Mouse (Mus musculus): ENCODE results near the gene Irs2. TPM values are rescaled to one million over a fixed set of nuclear protein-coding genes. Genes with fewer than 3 reads are reported as not detected.

Gene Irs2
- polyA plus RNA-seq, 1 experiment: not detected

- Histone ChIP-seq H3K4me1 (ENCODE audit: control insufficient read depth, insufficient read depth, low read length) (peaks cover 11% of the 10 kb centered on the region), H3K27ac (ENCODE audit: insufficient read depth, low read depth, low read length) (no peak overlapping the region), H3K4me3 (ENCODE audit: insufficient read depth, low read depth, low read length) (no peak overlapping the region)
- no peak for TF ChIP-seq CTCF (IDR thresholded peaks at IDR 0.05; ENCODE audit: insufficient read depth, low read depth, low read length)
- 60% methylated on average over 5 of the region's 5 CpGs for WGBS
These were observed 55.6 kb downstream of the Irs2 start for GRCm38 (mm10) chr8:10952706-10953105.

- Histone ChIP-seq H3K4me1 (ENCODE audit: control insufficient read depth, insufficient read depth, low read length) (peaks cover 11% of the 10 kb centered on the region), H3K4me3 (ENCODE audit: insufficient read depth, low read depth, low read length) (no peak overlapping the region), H3K27ac (ENCODE audit: insufficient read depth, low read depth, low read length) (no peak overlapping the region)
- 98% methylated on average over 2 of the region's 2 CpGs for WGBS
- no peak for TF ChIP-seq POLR2A (IDR thresholded peaks at IDR 0.05; ENCODE audit: insufficient read depth, low read depth, low read length)
- TF ChIP-seq CTCF (IDR thresholded peaks at IDR 0.05; ENCODE audit: insufficient read depth, low read depth, low read length): no peak
These were observed 56.0 kb downstream of the Irs2 start for GRCm38 (mm10) chr8:10952235-10952634.

DNA sequence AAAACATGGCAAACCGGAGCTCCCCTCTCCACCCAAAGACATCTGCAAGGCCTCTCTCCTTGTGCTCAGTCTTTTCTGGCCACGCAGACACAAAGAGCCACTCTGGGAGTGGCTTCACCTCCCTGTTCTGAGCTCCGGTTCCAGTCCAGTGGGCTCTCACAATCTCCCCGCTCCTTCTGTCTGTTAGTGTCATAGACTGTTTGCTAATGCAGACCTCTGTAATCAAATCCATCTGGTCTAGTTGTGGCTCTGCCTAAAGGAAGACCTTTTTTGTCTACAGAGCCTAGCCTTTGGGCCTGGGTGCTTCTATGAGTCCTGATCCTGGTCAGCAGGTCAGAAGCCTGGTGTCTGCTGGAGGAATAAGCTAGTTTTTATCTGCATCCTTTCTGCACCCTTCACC lies 56.7 kb downstream of the Irs2 start:
- 93% methylated on average over 4 of the region's 4 CpGs for WGBS
- no peak for TF ChIP-seq CTCF (IDR thresholded peaks at IDR 0.05; ENCODE audit: insufficient read depth, low read depth, low read length)
- H3K4me1 ChIP-seq (ENCODE audit: control insufficient read depth, insufficient read depth, low read length): peaks cover 16% of the 10 kb centered on the region
- no peak overlapping the region for H3K4me3 ChIP-seq (ENCODE audit: insufficient read depth, low read depth, low read length)
- no peak overlapping the region for H3K27ac ChIP-seq (ENCODE audit: insufficient read depth, low read depth, low read length)

DNA sequence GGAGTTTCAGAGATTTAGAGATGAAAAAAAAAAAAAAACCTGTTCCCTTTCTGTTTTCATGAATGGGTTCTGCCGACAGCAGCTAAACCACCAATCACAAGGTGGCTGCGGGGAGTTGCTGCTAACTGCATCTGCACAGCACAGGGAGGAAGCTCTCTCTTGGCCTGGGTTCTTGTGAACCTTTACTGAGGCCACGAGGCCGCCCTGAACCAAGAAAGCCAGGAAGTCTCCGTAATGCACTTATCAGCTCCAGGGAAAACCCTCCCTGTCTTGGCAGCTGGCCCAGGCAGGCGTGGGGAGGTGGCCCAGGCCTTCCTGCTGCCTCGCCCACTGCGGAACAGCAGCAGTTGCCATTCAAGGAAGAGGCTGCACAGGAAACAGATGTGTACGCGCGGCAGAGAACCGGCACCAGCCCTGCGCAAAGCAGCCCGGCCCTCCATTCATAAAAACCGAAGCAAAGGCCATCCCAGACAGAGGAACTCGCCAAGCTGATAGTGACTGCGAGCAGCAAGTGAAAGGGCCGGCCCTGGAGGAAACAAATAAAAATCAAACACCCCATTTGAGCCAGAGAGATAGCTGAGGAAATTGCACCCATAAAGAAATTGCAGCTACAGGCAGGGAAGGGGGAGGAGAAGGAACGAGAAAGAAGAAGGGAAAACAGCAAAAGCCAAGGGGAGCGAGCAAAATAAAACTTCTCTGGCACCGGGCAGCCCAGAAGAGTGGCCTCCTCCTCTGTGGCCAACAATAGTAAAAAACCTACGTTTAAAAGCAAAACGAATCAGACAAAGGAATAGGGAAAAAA lies 62.1 kb downstream of the Irs2 start:
- no peak overlapping the region for H3K27ac ChIP-seq (ENCODE audit: insufficient read depth, low read depth, low read length)
- 7% methylated on average over 23 of the region's 23 CpGs for WGBS
- TF ChIP-seq POLR2A (IDR thresholded peaks at IDR 0.05; ENCODE audit: insufficient read depth, low read depth, low read length) (no peak), CTCF (IDR thresholded peaks at IDR 0.05; ENCODE audit: insufficient read depth, low read depth, low read length) (no peak)
- peaks cover 16% of the 10 kb centered on the region for H3K4me1 ChIP-seq (ENCODE audit: control insufficient read depth, insufficient read depth, low read length)
- H3K4me3 ChIP-seq (ENCODE audit: insufficient read depth, low read depth, low read length): peak overlapping the region; percentile 6; the same call in 1 of the 2 replicates

DNA sequence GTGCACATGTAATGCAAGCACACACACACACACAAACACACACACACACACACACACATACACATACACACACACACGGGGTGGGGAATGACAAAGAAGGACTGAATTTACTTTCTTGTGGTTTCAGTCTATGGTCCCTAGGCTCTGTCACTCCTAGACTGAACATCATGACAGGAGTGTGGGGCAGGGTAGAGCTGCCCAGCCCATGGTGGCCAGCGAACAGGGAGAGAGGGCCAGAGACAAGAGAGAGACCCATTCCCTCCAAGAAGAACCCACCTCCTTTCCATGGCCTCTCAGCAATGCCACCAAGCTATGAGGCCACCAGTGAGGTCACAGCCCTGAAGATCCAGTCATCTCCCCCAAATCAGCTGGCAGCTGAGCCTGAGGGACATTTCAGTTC lies 62.8 kb downstream of the Irs2 start:
- Histone ChIP-seq H3K4me1 (ENCODE audit: control insufficient read depth, insufficient read depth, low read length) (peaks cover 16% of the 10 kb centered on the region), H3K4me3 (ENCODE audit: insufficient read depth, low read depth, low read length) (no peak overlapping the region), H3K27ac (ENCODE audit: insufficient read depth, low read depth, low read length) (no peak overlapping the region)
- TF ChIP-seq POLR2A (IDR thresholded peaks at IDR 0.05; ENCODE audit: insufficient read depth, low read depth, low read length) (no peak), CTCF (IDR thresholded peaks at IDR 0.05; ENCODE audit: insufficient read depth, low read depth, low read length) (no peak)
- 93% methylated on average over 2 of the region's 2 CpGs for WGBS

DNA sequence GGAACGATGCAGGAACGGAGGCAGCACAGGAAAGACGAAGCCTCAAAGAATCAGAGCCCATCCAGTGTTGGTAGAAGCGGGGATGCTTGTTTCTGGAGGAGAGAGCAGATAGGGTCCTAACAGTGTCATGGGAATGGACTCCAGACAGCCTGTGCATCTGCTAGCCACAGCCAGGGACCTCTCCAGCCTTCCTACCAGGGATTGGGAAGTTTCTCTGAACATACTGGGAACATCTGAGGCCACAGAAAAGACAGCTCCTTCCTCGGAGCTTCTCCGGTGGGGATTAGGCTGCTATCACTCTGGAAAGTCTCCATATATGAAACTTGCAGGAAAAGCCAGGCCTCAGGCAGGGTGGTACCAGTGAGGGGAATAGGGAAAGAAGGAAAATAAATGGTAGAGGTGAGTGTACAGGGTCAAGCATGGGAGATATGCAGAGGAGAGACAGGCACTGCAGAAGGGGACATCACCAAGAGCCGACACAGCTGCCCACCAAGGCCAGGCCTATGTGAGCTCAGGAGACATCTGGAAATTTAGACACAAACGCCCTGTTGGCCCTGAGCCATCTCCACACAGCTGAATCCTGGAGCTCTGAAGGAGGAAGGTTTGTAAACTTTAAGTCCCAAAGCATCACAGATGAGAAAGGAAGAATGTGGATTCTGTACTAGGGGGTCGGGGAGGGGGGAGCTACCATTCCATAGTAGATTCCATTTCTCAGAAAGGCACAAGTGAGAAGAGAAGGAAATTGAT lies 64.8 kb downstream of the Irs2 start:
- Histone ChIP-seq H3K4me1 (ENCODE audit: control insufficient read depth, insufficient read depth, low read length) (peaks cover 20% of the 10 kb centered on the region), H3K4me3 (ENCODE audit: insufficient read depth, low read depth, low read length) (no peak overlapping the region), H3K27ac (ENCODE audit: insufficient read depth, low read depth, low read length) (no peak overlapping the region)
- TF ChIP-seq POLR2A (IDR thresholded peaks at IDR 0.05; ENCODE audit: insufficient read depth, low read depth, low read length) (no peak), CTCF (IDR thresholded peaks at IDR 0.05; ENCODE audit: insufficient read depth, low read depth, low read length) (no peak)
- WGBS: 79% methylated on average over 9 of the region's 9 CpGs

DNA sequence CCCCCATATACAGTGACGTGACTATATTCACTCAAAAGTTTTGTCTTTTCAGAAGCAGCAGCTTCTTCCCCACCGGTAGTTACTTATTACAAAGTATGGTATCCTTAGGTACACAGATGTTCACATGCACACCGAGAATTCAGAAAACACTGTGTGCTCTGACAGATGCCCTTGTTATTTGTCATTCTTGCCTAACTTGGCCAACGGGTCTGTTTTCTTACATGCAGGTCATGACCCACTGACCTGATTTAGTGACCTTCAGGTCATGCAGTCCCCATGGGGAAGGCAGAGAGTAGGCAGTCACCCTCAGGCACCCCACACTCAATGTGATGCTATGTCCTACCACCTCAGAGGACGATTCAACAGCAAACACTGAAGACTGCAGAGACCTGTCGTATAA lies 68.4 kb downstream of the Irs2 start:
- H3K27ac ChIP-seq (ENCODE audit: insufficient read depth, low read depth, low read length): no peak overlapping the region
- peaks cover 7% of the 10 kb centered on the region for H3K4me1 ChIP-seq (ENCODE audit: control insufficient read depth, insufficient read depth, low read length)
- no peak overlapping the region for H3K4me3 ChIP-seq (ENCODE audit: insufficient read depth, low read depth, low read length)
- TF ChIP-seq POLR2A (IDR thresholded peaks at IDR 0.05; ENCODE audit: insufficient read depth, low read depth, low read length) (no peak), CTCF (IDR thresholded peaks at IDR 0.05; ENCODE audit: insufficient read depth, low read depth, low read length) (no peak)
- WGBS: 89% methylated on average over 6 of the region's 6 CpGs

DNA sequence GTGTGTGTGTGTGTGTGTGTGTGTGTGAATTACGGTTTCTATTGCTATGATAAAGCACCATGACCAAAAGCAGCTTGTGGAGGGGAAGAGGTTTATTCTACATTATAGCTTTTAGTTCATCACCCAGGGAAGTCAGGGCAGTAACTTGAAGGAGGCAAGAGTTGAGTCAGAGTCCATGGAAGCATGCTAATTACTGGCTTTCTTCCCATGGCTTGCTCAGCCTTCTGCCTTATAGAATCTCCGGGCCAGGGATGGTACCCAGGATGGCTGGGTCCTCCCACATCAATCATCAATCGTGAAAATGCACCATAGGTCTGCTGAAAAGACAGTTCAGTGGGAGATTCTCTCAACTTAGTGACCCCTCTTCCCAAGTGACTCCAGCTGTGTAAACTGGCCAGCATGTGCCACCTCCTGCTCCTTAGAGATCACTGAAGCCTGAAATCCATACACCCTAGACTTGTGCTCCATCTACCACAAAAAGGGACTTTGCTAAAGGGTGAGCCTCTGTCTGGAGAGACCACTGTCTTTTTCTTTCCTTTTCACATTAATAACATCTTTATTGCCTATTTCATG lies 69.0 kb downstream of the Irs2 start:
- Histone ChIP-seq H3K4me1 (ENCODE audit: control insufficient read depth, insufficient read depth, low read length) (peaks cover 7% of the 10 kb centered on the region), H3K4me3 (ENCODE audit: insufficient read depth, low read depth, low read length) (no peak overlapping the region), H3K27ac (ENCODE audit: insufficient read depth, low read depth, low read length) (no peak overlapping the region)
- WGBS: 28% methylated on average over 3 of the region's 3 CpGs
- TF ChIP-seq POLR2A (IDR thresholded peaks at IDR 0.05; ENCODE audit: insufficient read depth, low read depth, low read length) (no peak), CTCF (IDR thresholded peaks at IDR 0.05; ENCODE audit: insufficient read depth, low read depth, low read length) (no peak)

DNA sequence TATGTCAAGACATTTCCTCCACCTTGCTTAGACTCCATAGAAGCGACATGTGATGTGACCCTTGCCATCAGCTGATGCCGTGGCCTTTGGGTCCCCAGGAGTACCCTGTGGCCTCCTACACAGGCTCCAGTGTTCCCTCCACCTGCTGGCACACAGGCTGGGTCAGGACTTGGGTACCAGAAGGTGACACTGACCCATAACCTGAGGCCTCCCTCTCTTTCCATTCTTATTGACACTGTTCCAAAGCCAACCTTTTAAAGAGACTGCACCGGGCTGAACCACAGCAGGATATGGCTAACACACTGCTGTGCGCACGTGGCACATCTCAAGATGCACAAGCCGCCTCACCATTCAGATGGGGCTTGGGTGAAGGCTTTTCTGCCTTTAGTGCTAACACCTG lies 70.0 kb downstream of the Irs2 start:
- Histone ChIP-seq H3K4me1 (ENCODE audit: control insufficient read depth, insufficient read depth, low read length) (peaks cover 7% of the 10 kb centered on the region), H3K27ac (ENCODE audit: insufficient read depth, low read depth, low read length) (no peak overlapping the region), H3K4me3 (ENCODE audit: insufficient read depth, low read depth, low read length) (no peak overlapping the region)
- TF ChIP-seq POLR2A (IDR thresholded peaks at IDR 0.05; ENCODE audit: insufficient read depth, low read depth, low read length): no peak
- no peak for TF ChIP-seq CTCF (IDR thresholded peaks at IDR 0.05; ENCODE audit: insufficient read depth, low read depth, low read length)
- WGBS: 92% methylated on average over 6 of the region's 6 CpGs
